Mouse (Mus musculus) CH12.LX (cell line): ENCODE measurements around the gene Gal3st4. TPM values are rescaled to one million over a fixed set of nuclear protein-coding genes. Genes with fewer than 3 reads are reported as not detected.

ENCODE experiments used
- DNase-seq: peaks from one replicate; pipeline ENCODE4 v3.0.0-alpha.2; 2013; ENCODE audit errors: extremely low read depth
- H3K27ac ChIP-seq: 2 replicates; pipeline ENCODE4 v1.5.1; 2012; ENCODE audit warnings: low read depth, mild to moderate bottlenecking, control low read depth, moderate library complexity; ENCODE audit not compliant: insufficient read depth
- H3K27me3 ChIP-seq: replicated peaks from 2 replicates; pipeline ENCODE3; 2012; ENCODE audit warnings: inconsistent platforms
- H3K36me3 ChIP-seq, 2 experiments: replicated peaks in 1 of 2; 2 replicates each; pipeline versions ENCODE3 to v1.6.1; 2012; ENCODE audit warnings: inconsistent platforms in 1 of 2, low read length in 1 of 2, mild to moderate bottlenecking in 1 of 2, mixed read lengths in 1 of 2, moderate library complexity in 1 of 2; ENCODE audit not compliant: control insufficient read depth in 1 of 2, insufficient read depth in 1 of 2
- H3K4me1 ChIP-seq, 2 experiments: 2 replicates each; pipeline ENCODE4 v1.6.1; 2012; ENCODE audit warnings: inconsistent platforms in 1 of 2, moderate library complexity in 1 of 2; ENCODE audit not compliant: insufficient read depth in 2 of 2, control insufficient read depth in 1 of 2
- H3K4me2 ChIP-seq: 2 replicates; pipeline ENCODE4 v1.6.1; 2012; ENCODE audit warnings: low read depth, mild to moderate bottlenecking, control low read depth; ENCODE audit not compliant: poor library complexity, insufficient read depth, severe bottlenecking
- H3K4me3 ChIP-seq, 3 experiments: fragments of 150-350 bp in 1 of 3; sonication (generic) in 1 of 3; replicated peaks in 1 of 3; 2 replicates each; pipeline versions ENCODE3 to v1.5.1; 2011 to 2012; ENCODE audit warnings: low read depth in 2 of 3, low read length in 2 of 3, mild to moderate bottlenecking in 2 of 3, moderate library complexity in 2 of 3, control low read depth in 1 of 3, improper control_type of control experiment in 1 of 3, inconsistent platforms in 1 of 3, mixed read lengths in 1 of 3; ENCODE audit not compliant: poor library complexity in 1 of 3
- H3K79me2 ChIP-seq: replicated peaks from 2 replicates; pipeline ENCODE4 v1.6.1; 2012; ENCODE audit warnings: mild to moderate bottlenecking, moderate library complexity; ENCODE audit not compliant: control insufficient read depth, poor library complexity, insufficient read depth, severe bottlenecking; ENCODE audit errors: extremely low read depth
- H3K9ac ChIP-seq: 2 replicates; pipeline ENCODE4 v1.6.1; 2012; ENCODE audit warnings: low read depth, mild to moderate bottlenecking, control low read depth, moderate library complexity; ENCODE audit not compliant: insufficient read depth
- H3K9me3 ChIP-seq: replicated peaks from 2 replicates; pipeline ENCODE3; 2012; ENCODE audit warnings: low read length, inconsistent platforms, mixed read lengths
- CHD2 ChIP-seq: IDR thresholded peaks from 2 replicates; pipeline ENCODE4 v1.6.1; 2011; ENCODE audit warnings: low read length, improper control_type of control experiment
- CTCF ChIP-seq, 2 experiments: IDR thresholded peaks in 1 of 2; conservative IDR thresholded peaks in 1 of 2; 2 replicates each; pipeline ENCODE4 v1.5.1; 2011 to 2012; ENCODE audit warnings: low read depth in 2 of 2, low read length in 2 of 2, improper control_type of control experiment in 1 of 2, inconsistent platforms in 1 of 2, mild to moderate bottlenecking in 1 of 2, moderate library complexity in 1 of 2
- E2F4 ChIP-seq: IDR thresholded peaks from 2 replicates; pipeline ENCODE4 v1.6.1; 2011; ENCODE audit warnings: low read depth, low read length, improper control_type of control experiment; ENCODE audit not compliant: insufficient replicate concordance
- ELF1 ChIP-seq: IDR thresholded peaks from 2 replicates; pipeline ENCODE4 v1.6.1; 2014; ENCODE audit warnings: low read depth, mild to moderate bottlenecking, inconsistent platforms, low read length, improper control_type of control experiment
- ETS1 ChIP-seq: conservative IDR thresholded peaks from 2 replicates; pipeline ENCODE4 v1.6.1; 2012; ENCODE audit warnings: low read depth, mild to moderate bottlenecking, inconsistent platforms, low read length, improper control_type of control experiment, moderate library complexity
- GABPA ChIP-seq: IDR thresholded peaks from 2 replicates; pipeline ENCODE4 v1.6.1; 2012; ENCODE audit warnings: low read depth, low read length, improper control_type of control experiment, inconsistent platforms; ENCODE audit not compliant: insufficient replicate concordance
- HCFC1 ChIP-seq: IDR thresholded peaks from 2 replicates; pipeline ENCODE4 v1.6.1; 2012; ENCODE audit warnings: low read depth, mild to moderate bottlenecking, inconsistent platforms, low read length, improper control_type of control experiment
- IRF4 ChIP-seq: IDR thresholded peaks from 2 replicates; pipeline ENCODE4 v1.6.1; 2014; ENCODE audit warnings: low read depth, mild to moderate bottlenecking, inconsistent platforms, low read length, improper control_type of control experiment
- JUN ChIP-seq: IDR thresholded peaks from 2 replicates; pipeline ENCODE4 v1.6.1; 2011; ENCODE audit warnings: low read depth, mild to moderate bottlenecking, low read length, improper control_type of control experiment, moderate library complexity; ENCODE audit not compliant: insufficient read depth
- JUND ChIP-seq: conservative IDR thresholded peaks from 2 replicates; pipeline ENCODE4 v1.6.1; 2011; ENCODE audit warnings: low read depth, low read length, improper control_type of control experiment
- KAT2A ChIP-seq: IDR thresholded peaks from 2 replicates; pipeline ENCODE4 v1.6.1; 2012; ENCODE audit warnings: low read length, improper control_type of control experiment, inconsistent platforms; ENCODE audit not compliant: insufficient replicate concordance
- MAFK ChIP-seq: IDR thresholded peaks from 2 replicates; pipeline ENCODE4 v1.6.1; 2011; ENCODE audit warnings: low read length, improper control_type of control experiment; ENCODE audit not compliant: insufficient replicate concordance
- MAX ChIP-seq: IDR thresholded peaks from 2 replicates; pipeline ENCODE4 v1.6.1; 2011; ENCODE audit warnings: low read length, improper control_type of control experiment
- MAZ ChIP-seq: IDR thresholded peaks from 2 replicates; pipeline ENCODE4 v1.6.1; 2012; ENCODE audit warnings: low read depth, mild to moderate bottlenecking, inconsistent platforms, low read length, improper control_type of control experiment, moderate library complexity
- MEF2A ChIP-seq: IDR thresholded peaks from 2 replicates; pipeline ENCODE4 v1.6.1; 2014; ENCODE audit warnings: low read depth, mild to moderate bottlenecking, inconsistent platforms, low read length, improper control_type of control experiment, borderline replicate concordance
- MXI1 ChIP-seq: IDR thresholded peaks from 2 replicates; pipeline ENCODE4 v1.6.1; 2011; ENCODE audit warnings: mild to moderate bottlenecking, low read depth, low read length, improper control_type of control experiment
- MYC ChIP-seq: IDR thresholded peaks from 2 replicates; pipeline ENCODE4 v1.6.1; 2011; ENCODE audit warnings: low read depth, mild to moderate bottlenecking, improper control_type of control experiment, low read length
- NELFE ChIP-seq: IDR thresholded peaks from 2 replicates; pipeline ENCODE4 v1.6.1; 2011; ENCODE audit warnings: low read depth, low read length, improper control_type of control experiment
- NRF1 ChIP-seq: IDR thresholded peaks from 2 replicates; pipeline ENCODE4 v1.6.1; 2014; ENCODE audit warnings: low read depth, mild to moderate bottlenecking, inconsistent platforms, low read length, improper control_type of control experiment, moderate library complexity
- PAX5 ChIP-seq: IDR thresholded peaks from 2 replicates; pipeline ENCODE4 v1.6.1; 2012; ENCODE audit warnings: low read length, inconsistent platforms, mixed read lengths
- POLR2A ChIP-seq: IDR thresholded peaks from 2 replicates; pipeline ENCODE4 v1.6.1; 2011; ENCODE audit warnings: low read depth, mild to moderate bottlenecking, improper control_type of control experiment, low read length
- POLR2AphosphoS2 ChIP-seq: IDR thresholded peaks from 2 replicates; pipeline ENCODE4 v1.6.1; 2011; ENCODE audit warnings: low read depth, low read length, improper control_type of control experiment
- RCOR1 ChIP-seq: conservative IDR thresholded peaks from 2 replicates; pipeline ENCODE4 v1.6.1; 2012; ENCODE audit warnings: low read depth, mild to moderate bottlenecking, inconsistent platforms, low read length, improper control_type of control experiment
- SIN3A ChIP-seq: IDR thresholded peaks from 2 replicates; pipeline ENCODE4 v1.6.1; 2012; ENCODE audit warnings: low read length, improper control_type of control experiment, inconsistent platforms
- TBP ChIP-seq: conservative IDR thresholded peaks from 2 replicates; pipeline ENCODE4 v1.6.1; 2011; ENCODE audit warnings: low read depth, low read length, improper control_type of control experiment
- TCF12 ChIP-seq: IDR thresholded peaks from 2 replicates; pipeline ENCODE4 v1.6.1; 2014; ENCODE audit warnings: low read depth, mild to moderate bottlenecking, inconsistent platforms, low read length, improper control_type of control experiment
- ZC3H11A ChIP-seq: IDR thresholded peaks from 2 replicates; pipeline ENCODE4 v1.6.1; 2012; ENCODE audit warnings: low read depth, mild to moderate bottlenecking, inconsistent platforms, low read length, improper control_type of control experiment
- ZKSCAN1 ChIP-seq: IDR thresholded peaks from 2 replicates; pipeline ENCODE4 v1.6.1; 2012; ENCODE audit warnings: low read depth, inconsistent platforms, low read length, improper control_type of control experiment, borderline replicate concordance
- ZMIZ1 ChIP-seq: IDR thresholded peaks from 2 replicates; pipeline ENCODE4 v1.6.1; 2012; ENCODE audit warnings: low read depth, mild to moderate bottlenecking, inconsistent platforms, low read length, improper control_type of control experiment
- ZNF384 ChIP-seq: IDR thresholded peaks from 2 replicates; pipeline ENCODE4 v1.6.1; 2012; ENCODE audit warnings: low read depth, low read length, improper control_type of control experiment, inconsistent platforms
- dilution Hi-C: fragments of 300-500 bp; cut with MboI; formaldehyde crosslinking; loops from 2 replicates; pipeline ENCODE4 v1.14.3; 2020; ENCODE audit warnings: low sequenced_read_pairs; ENCODE audit not compliant: extremely low pct_unique_long_range_greater_than_20kb, extremely low pct_ligation_motif_present
- in situ Hi-C: fragments of 300-500 bp; cut with MboI; formaldehyde crosslinking; loops from 3 replicates; pipeline ENCODE4 v1.14.3; 2019; ENCODE audit warnings: low sequenced_read_pairs, low pct_ligation_motif_present, low pct_unique_long_range_greater_than_20kb, mixed read lengths
- polyA plus RNA-seq: library from polyadenylated mRNA; unstranded; fragments of >175 nt; gene quantifications from 2 replicates; pipeline ENCODE4 v1.2.1, GENCODE M21; 2012; ENCODE audit warnings: low read depth; ENCODE audit not compliant: insufficient read length
- total RNA-seq, 2 experiments: library from RNA; depleted of rRNA; stranded (reverse); fragments of 300-350 nt in 1 of 2; fragments of >200 nt in 1 of 2; gene quantifications; 2 replicates each; pipeline ENCODE4 v1.2.3; 2012 to 2014

The Gal3st4 gene
- total and polyA plus RNA-seq, 3 experiments, result 0.21 TPM; not detected in 2

- Histone ChIP-seq H3K9me3 (no peaks in the 10 kb centered on the region), H3K27ac (no peak overlapping the region), H3K4me1 (peaks cover 8 to 35% of the 10 kb centered on the region in 2 experiments), H3K4me2 (peak overlapping the region; percentile 89), H3K4me3 (peak overlapping the region; percentile 73 to 85 (median 80)), H3K27me3 (no peaks in the 10 kb centered on the region), H3K79me2 (peaks cover 11% of the 10 kb centered on the region; the same call in 1 of the 2 replicates), H3K9ac (peak overlapping the region; percentile 88), H3K36me3 (peaks cover 38 to 65% of the 10 kb centered on the region in 2 experiments)
- dilution Hi-C loops (no loop called here), in situ Hi-C loops (no loop called here)
- no peak for TF ChIP-seq PAX5
- TF ChIP-seq SIN3A, result no peak; the same call in 1 of the 2 replicates
- 0 out of 2 replicates have a peak, but pooled peaks have one; percentile 19 for TF ChIP-seq MAFK
- DNase-seq, result no peak
Observed at GRCm38 (mm10) chr5:138264207-138264578, 8.4 kb downstream of the Gal3st4 start.

- peak; percentile 96 for DNase-seq
- in situ Hi-C loops (no loop called here), dilution Hi-C loops (no loop called here)
- H3K4me1 ChIP-seq, result peaks cover 8 to 42% of the 10 kb centered on the region in 2 experiments
- H3K27ac ChIP-seq, result 0 out of 2 replicates have a peak within 1 kb of the TSS, but pooled peaks have one; percentile 2
- H3K36me3 ChIP-seq, result peaks cover 44 to 71% of the 10 kb centered on the region in 2 experiments
- H3K9me3 ChIP-seq, result no peaks in the 10 kb centered on the region
- H3K4me2 ChIP-seq, result peak within 1 kb of the TSS; percentile 89
- H3K27me3 ChIP-seq, result no peaks in the 10 kb centered on the region
- H3K4me3 ChIP-seq, result peak within 1 kb of the TSS; percentile 73 to 85 (median 80)
- peak within 1 kb of the TSS; percentile 88 for H3K9ac ChIP-seq
- peaks cover 11% of the 10 kb centered on the region; the same call in 1 of the 2 replicates for H3K79me2 ChIP-seq
- TF ChIP-seq ZNF384 (no peak), JUN (no peak), TCF12 (peak; percentile 79), ZMIZ1 (no peak; the same call in 1 of the 2 replicates), JUND (no peak), MAZ (0 out of 2 replicates have a peak, but pooled peaks have one; percentile 36), PAX5 (no peak), IRF4 (peak; percentile 30; the same call in 1 of the 2 replicates), HCFC1 (peak; percentile 81), GABPA (no peak), POLR2AphosphoS2 (peak; percentile 77; the same call in 1 of the 2 replicates), NRF1 (no peak), TBP (peak; percentile 88), MAX (no peak), KAT2A (peak; percentile 36; the same call in 1 of the 2 replicates), MYC (no peak), SIN3A (peak; percentile 86), ZC3H11A (no peak), MXI1 (no peak; the same call in 1 of the 2 replicates), ETS1 (no peak), POLR2A (peak; percentile 97), ZKSCAN1 (no peak), ELF1 (peak; percentile 94), NELFE (peak; percentile 95), RCOR1 (no peak), CTCF (conservative IDR thresholded peaks at IDR 0.05 in 1 of 2, IDR thresholded peaks at IDR 0.05 in 1 of 2; ENCODE audit: low read depth in 2 of 2, low read length in 2 of 2) (no peak), CHD2 (no peak), E2F4 (no peak), MEF2A (no peak; the same call in 1 of the 2 replicates)
Observed at GRCm38 (mm10) chr5:138263260-138264206, 9.1 kb downstream of the Gal3st4 start, which contains the start of gene BC037034. Gene BC037034 (minus strand): TSS chr5:138264033.
